Mouse (Mus musculus): ENCODE results near the gene Slc35e3. TPM values are rescaled to one million over a fixed set of nuclear protein-coding genes. Genes with fewer than 3 reads are reported as not detected.

Gene Slc35e3
- polyA plus RNA-seq, 1 experiment: not detected

DNA sequence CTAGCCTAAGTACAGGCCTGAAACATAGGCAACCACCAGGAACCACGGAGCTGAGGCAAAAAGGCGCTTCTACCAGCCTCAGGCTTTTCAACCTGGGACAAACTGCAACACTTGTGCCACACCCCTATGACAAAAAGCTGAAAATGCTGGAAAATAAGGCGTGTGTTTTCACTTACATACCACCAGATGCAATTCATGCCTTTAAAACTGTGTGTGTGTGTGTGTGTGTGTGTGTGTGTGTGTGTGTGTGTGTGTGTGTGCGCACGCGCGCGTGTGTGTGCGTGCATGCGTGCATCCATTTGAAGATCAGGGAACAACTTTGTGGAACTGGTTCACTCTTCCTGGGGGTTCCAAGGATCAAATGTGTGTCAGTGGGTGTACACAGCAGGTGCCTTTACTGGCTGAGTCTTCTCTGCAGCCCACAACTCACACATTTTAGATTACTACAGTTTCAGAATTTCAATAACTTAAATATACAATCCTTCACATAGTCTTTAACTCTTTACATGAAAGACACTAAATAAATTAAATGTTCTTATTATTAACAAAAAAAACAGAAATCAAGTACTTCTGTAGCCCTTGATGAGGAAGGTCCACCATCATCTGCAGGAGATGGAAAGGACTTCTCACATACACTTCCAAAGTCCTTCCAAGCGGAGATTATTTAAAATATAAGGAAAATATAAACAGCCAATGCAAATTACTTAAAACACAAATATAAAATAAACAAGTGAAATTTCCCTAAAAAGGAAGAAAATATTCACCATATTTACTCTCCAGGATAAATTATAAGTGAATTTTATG, 56.7 kb downstream of the Slc35e3 start:
- TF ChIP-seq POLR2A (IDR thresholded peaks at IDR 0.05; ENCODE audit: insufficient read depth, low read depth, low read length) (no peak), CTCF (IDR thresholded peaks at IDR 0.05; ENCODE audit: insufficient read depth, low read depth, low read length) (no peak)
- 89% methylated on average over 11 of the region's 11 CpGs for WGBS
- H3K4me3 ChIP-seq (ENCODE audit: insufficient read depth, low read depth, low read length): no peak overlapping the region

DNA sequence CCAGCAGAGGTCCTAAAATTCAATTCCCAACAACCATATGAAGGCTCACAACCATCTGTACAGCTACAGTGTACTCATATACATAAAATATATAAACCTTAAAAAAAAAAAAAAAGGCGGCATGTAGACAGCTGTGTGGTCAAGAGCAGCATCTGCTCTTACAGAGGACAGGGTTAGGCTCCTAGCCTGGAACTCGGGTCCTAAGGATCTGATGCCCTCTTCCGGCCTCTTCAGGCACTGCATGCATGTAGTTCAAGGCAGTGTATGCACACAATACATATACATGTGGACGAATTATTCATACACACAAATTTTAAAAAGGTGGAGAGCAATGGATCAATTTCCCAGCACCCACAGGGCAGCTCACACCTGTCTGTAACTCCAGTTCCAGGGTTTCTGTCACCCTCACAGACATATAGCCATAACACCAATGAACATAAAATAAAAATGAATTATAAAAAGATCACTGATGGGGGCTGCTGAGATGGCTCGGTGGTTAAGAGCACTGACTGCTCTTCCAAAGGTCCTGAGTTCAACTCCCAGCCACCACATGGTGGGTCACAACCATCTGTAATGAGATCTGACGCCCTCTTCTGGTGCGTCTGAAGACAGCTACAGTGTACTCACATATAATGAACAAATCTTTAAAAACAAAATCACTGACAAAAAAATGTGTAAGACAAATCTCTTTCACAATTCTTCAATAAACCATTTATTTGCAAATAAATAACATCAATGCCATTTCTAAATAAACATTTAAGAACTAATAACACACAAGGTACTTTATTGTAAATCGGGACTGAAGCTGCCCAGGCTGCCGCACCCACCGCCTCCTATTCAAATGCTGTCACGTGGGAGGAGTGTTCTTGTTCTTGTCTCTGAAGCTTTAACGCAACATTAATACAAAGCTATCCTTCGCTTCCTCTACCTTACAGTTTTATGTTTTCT, 57.7 kb downstream of the Slc35e3 start:
- Histone ChIP-seq H3K27ac (ENCODE audit: insufficient read depth, low read depth, low read length) (no peak overlapping the region), H3K4me3 (ENCODE audit: insufficient read depth, low read depth, low read length) (no peak overlapping the region), H3K4me1 (ENCODE audit: control insufficient read depth, insufficient read depth, low read length) (no peaks in the 10 kb centered on the region)
- TF ChIP-seq CTCF (IDR thresholded peaks at IDR 0.05; ENCODE audit: insufficient read depth, low read depth, low read length) (no peak), POLR2A (IDR thresholded peaks at IDR 0.05; ENCODE audit: insufficient read depth, low read depth, low read length) (no peak)
- WGBS: 79% methylated on average over 13 of the region's 13 CpGs

More for the DNA sequence above, 56.7 kb downstream of the Slc35e3 start:
- Histone ChIP-seq H3K27ac (ENCODE audit: insufficient read depth, low read depth, low read length) (no peak overlapping the region), H3K4me1 (ENCODE audit: control insufficient read depth, insufficient read depth, low read length) (no peaks in the 10 kb centered on the region)

DNA sequence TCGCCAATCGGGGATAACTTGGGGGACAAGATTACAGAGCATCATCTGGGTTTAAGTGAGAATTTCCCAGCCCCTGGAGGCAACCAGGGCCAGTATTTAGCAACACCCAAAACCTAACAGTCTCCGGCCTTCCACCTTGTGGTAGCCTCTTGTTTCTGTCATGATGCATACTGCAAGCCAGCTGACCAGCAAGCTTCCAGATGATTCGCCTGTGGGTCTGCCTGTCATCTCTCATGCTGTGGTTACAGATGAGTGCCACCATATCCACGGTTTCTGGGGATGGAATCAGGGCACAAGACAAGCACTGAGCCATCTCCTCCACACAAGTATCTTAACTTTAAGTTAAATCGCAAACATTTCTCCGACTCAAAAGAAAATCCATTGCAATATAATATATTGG, 58.6 kb downstream of the Slc35e3 start:
- no peak overlapping the region for H3K4me3 ChIP-seq (ENCODE audit: insufficient read depth, low read depth, low read length)
- no peak overlapping the region for H3K27ac ChIP-seq (ENCODE audit: insufficient read depth, low read depth, low read length)
- WGBS: 90% methylated on average over 7 of the region's 7 CpGs
- no peak for TF ChIP-seq POLR2A (IDR thresholded peaks at IDR 0.05; ENCODE audit: insufficient read depth, low read depth, low read length)
- no peak for TF ChIP-seq CTCF (IDR thresholded peaks at IDR 0.05; ENCODE audit: insufficient read depth, low read depth, low read length)
- no peaks in the 10 kb centered on the region for H3K4me1 ChIP-seq (ENCODE audit: control insufficient read depth, insufficient read depth, low read length)

DNA sequence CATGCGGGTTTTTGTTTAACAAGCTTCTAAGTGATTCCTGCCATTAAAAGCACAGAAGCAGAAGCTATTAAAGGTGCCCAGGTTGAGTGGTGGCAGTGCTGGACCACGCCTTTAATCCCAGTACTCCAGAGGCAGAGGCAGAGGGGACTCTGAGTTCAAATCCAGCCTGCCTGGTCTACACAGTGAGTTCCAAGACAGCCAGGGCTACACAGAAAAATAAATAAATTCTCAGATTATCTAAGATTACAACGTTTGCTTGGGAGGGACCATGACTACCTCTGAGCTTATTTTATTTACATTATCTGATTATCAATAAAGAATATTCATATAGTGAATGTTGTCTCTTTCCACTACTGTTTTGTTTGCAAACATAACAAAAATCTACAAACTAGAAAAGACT, 59.1 kb downstream of the Slc35e3 start:
- 82% methylated on average over 3 of the region's 3 CpGs for WGBS
- no peak overlapping the region for H3K27ac ChIP-seq (ENCODE audit: insufficient read depth, low read depth, low read length)
- TF ChIP-seq POLR2A (IDR thresholded peaks at IDR 0.05; ENCODE audit: insufficient read depth, low read depth, low read length): no peak

DNA sequence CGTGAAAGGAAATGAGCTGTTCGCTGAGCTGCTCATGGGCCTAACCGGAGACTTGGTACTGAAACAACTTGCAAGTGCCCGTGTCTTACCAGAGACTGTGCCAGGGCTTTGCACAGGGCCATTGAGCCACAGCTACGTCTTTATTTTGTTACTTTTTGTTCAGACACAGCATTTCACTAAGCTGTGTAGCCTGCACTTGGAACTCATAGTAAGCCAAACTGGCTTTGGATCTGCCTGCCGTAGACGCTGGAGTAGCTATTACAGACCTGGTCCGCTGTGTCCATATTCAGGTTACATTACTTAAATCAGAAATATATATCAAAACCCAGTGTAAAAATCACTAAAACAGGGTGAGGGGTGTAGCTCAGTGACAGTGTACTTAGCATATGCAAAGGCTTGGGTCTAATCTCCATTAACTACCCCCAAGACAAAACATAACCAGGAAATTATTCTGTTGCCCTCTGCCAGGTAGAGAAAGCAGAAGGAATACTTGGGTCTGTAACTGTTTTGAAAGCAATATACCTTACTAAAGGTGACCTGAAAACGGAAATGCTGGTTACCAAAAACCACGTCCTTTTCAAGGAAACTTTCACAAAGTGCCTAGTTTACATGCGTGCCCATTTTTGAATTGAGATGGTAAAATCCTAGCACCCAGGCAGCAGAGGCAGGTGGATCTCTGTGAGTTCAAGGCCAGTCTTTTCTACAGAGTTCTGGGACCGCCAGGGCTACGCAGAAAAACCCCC, 60.1 kb downstream of the Slc35e3 start:
- TF ChIP-seq POLR2A (IDR thresholded peaks at IDR 0.05; ENCODE audit: insufficient read depth, low read depth, low read length): no peak
- TF ChIP-seq CTCF (IDR thresholded peaks at IDR 0.05; ENCODE audit: insufficient read depth, low read depth, low read length): no peak
- H3K27ac ChIP-seq (ENCODE audit: insufficient read depth, low read depth, low read length): no peak overlapping the region
- WGBS: 84% methylated on average over 13 of the region's 13 CpGs

More for the DNA sequence above, 59.1 kb downstream of the Slc35e3 start:
- no peaks in the 10 kb centered on the region for H3K4me1 ChIP-seq (ENCODE audit: control insufficient read depth, insufficient read depth, low read length)
- no peak overlapping the region for H3K4me3 ChIP-seq (ENCODE audit: insufficient read depth, low read depth, low read length)

DNA sequence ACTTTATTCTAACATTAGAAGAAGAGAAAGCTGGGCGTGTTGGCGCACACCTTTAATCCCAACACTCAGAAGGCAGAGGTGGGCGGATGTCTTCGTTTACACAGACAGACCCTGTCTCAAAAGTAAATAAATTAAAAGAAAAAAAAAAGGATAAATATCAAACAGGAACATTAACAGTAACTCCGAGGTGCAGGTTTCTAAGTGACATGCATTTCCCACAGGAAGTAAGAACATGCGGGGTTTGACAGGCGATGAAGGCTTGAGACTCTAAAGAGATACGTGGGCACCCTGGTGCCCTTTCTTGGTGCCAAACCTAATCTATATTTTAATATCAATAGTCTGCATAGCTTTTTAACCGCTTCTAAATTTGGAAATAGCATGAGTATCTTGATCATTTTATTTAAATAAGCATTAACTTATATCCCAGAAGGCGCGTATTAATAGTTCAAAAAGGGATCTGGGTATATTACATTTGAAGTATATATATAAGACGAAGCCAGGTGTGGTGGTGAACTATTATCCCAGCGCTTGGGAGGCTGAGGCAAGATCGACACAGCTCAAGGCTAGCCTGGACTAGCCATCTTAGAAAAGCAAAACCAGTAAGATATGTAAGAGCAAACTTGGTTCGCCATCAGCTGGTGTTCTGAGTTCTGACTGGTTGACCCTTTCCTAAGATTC, 60.9 kb downstream of the Slc35e3 start:
- Histone ChIP-seq H3K4me3 (ENCODE audit: insufficient read depth, low read depth, low read length) (no peak overlapping the region), H3K4me1 (ENCODE audit: control insufficient read depth, insufficient read depth, low read length) (no peaks in the 10 kb centered on the region), H3K27ac (ENCODE audit: insufficient read depth, low read depth, low read length) (no peak overlapping the region)
- TF ChIP-seq CTCF (IDR thresholded peaks at IDR 0.05; ENCODE audit: insufficient read depth, low read depth, low read length): no peak
- TF ChIP-seq POLR2A (IDR thresholded peaks at IDR 0.05; ENCODE audit: insufficient read depth, low read depth, low read length): no peak
- WGBS: 94% methylated on average over 15 of the region's 15 CpGs

More for the DNA sequence above, 60.1 kb downstream of the Slc35e3 start:
- H3K4me3 ChIP-seq (ENCODE audit: insufficient read depth, low read depth, low read length): no peak overlapping the region
- H3K4me1 ChIP-seq (ENCODE audit: control insufficient read depth, insufficient read depth, low read length): no peaks in the 10 kb centered on the region

DNA sequence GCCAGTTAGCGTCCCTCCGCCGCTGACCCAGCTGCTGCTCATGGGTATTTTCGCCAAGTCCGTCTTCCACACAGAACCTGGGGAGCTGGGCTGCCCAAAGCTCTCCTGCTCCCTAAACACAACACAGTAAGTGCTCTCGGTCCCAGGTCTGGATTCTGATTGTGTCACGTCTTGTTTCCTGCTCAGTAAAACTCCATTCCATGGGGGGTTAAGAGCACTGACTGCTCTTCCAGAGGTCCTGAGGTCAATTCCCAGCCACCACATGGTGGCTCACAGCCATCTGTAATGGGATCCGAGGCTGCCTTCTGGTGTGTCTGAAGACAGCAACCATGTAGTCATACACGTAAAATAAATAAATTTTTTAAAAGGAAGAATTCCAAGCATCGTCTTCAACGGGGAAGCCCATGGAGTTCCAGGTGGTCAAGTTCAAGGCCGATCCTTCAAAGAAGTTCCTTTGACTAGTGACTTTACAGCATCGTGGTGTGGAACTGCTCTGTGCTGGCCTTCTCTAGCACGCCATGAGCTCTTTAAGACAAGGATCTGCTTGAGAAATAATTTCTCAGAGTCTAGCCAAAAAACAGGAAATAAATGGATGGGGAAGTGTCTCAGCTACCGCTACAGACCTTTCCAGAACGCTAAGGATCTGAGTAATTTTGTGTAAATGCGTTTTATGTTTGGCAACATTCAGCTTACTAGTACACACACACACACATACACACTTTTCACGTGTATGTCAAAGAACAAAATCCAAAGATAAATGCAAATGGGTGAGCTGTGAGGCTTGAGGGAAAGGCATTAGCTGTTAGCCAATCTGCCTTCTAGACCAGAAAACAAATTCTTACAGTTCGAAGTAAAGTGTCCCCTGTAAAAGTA, 61.6 kb downstream of the Slc35e3 start:
- 89% methylated on average over 19 of the region's 19 CpGs for WGBS
- Histone ChIP-seq H3K4me1 (ENCODE audit: control insufficient read depth, insufficient read depth, low read length) (no peaks in the 10 kb centered on the region), H3K27ac (ENCODE audit: insufficient read depth, low read depth, low read length) (no peak overlapping the region), H3K4me3 (ENCODE audit: insufficient read depth, low read depth, low read length) (no peak overlapping the region)
- TF ChIP-seq POLR2A (IDR thresholded peaks at IDR 0.05; ENCODE audit: insufficient read depth, low read depth, low read length) (no peak), CTCF (IDR thresholded peaks at IDR 0.05; ENCODE audit: insufficient read depth, low read depth, low read length) (no peak)

Measured in olfactory bulb, adult 2 months (tissue).